Mouse (Mus musculus) frontal cortex, adult (tissue): ENCODE data around the gene Frmd4b.

ENCODE experiments used
- ATAC-seq: cut with Nextera tagmentation; 2 replicates; pipeline ENCODE4 v1.9.2; 2017; ENCODE audit warnings: mild to moderate bottlenecking, moderate library complexity, mixed read lengths; ENCODE audit not compliant: low TSS enrichment

Gene Frmd4b

GRCm38 (mm10) chr6:97579704-97580103 lies 37.6 kb downstream of the Frmd4b start:
- ATAC-seq: no peak

GRCm38 (mm10) chr6:97578210-97578609 lies 39.1 kb downstream of the Frmd4b start:
- ATAC-seq: peak; percentile 50

GRCm38 (mm10) chr6:97577349-97577748 lies 40.0 kb downstream of the Frmd4b start:
- ATAC-seq: no peak

GRCm38 (mm10) chr6:97576565-97577346 lies 40.6 kb downstream of the Frmd4b start:
- no peak for ATAC-seq

GRCm38 (mm10) chr6:97576096-97576495 lies 41.2 kb downstream of the Frmd4b start:
- ATAC-seq: no peak

- no peak for ATAC-seq
These were observed 42.4 kb downstream of the Frmd4b start for GRCm38 (mm10) chr6:97574973-97575372.

GRCm38 (mm10) chr6:97572226-97572625 lies 45.1 kb downstream of the Frmd4b start:
- ATAC-seq: no peak

- no peak; the same call in 1 of the 2 replicates for ATAC-seq
These were observed 48.8 kb downstream of the Frmd4b start for GRCm38 (mm10) chr6:97568538-97568937.

GRCm38 (mm10) chr6:97566746-97567145 lies 50.6 kb downstream of the Frmd4b start:
- ATAC-seq: no peak

- 0 out of 2 replicates have a peak, but pooled peaks have one; percentile 23 for ATAC-seq
These were observed 60.2 kb downstream of the Frmd4b start for GRCm38 (mm10) chr6:97557147-97557546.

GRCm38 (mm10) chr6:97555637-97556036 lies 61.7 kb downstream of the Frmd4b start:
- no peak for ATAC-seq

- no peak for ATAC-seq
These were observed 63.9 kb downstream of the Frmd4b start for GRCm38 (mm10) chr6:97553431-97553830.

GRCm38 (mm10) chr6:97552573-97552972 lies 64.8 kb downstream of the Frmd4b start:
- ATAC-seq: no peak

GRCm38 (mm10) chr6:97551884-97552283 lies 65.5 kb downstream of the Frmd4b start:
- no peak for ATAC-seq

- ATAC-seq: no peak
These were observed 66.2 kb downstream of the Frmd4b start for GRCm38 (mm10) chr6:97551161-97551560.

- no peak for ATAC-seq
These were observed 76.9 kb downstream of the Frmd4b start for GRCm38 (mm10) chr6:97540458-97540857.

GRCm38 (mm10) chr6:97535763-97536445 lies 81.4 kb downstream of the Frmd4b start:
- ATAC-seq: peak; percentile 65

GRCm38 (mm10) chr6:97531043-97531442 lies 86.3 kb downstream of the Frmd4b start:
- ATAC-seq: peak; percentile 68; the same call in 1 of the 2 replicates

GRCm38 (mm10) chr6:97528961-97529680 lies 88.2 kb downstream of the Frmd4b start:
- ATAC-seq: no peak

- ATAC-seq: peak; percentile 62
These were observed 91.2 kb downstream of the Frmd4b start for GRCm38 (mm10) chr6:97526092-97526491.

- peak; percentile 96 for ATAC-seq
These were observed 94.2 kb downstream of the Frmd4b start for GRCm38 (mm10) chr6:97523118-97523517.

GRCm38 (mm10) chr6:97521279-97522038 lies 95.9 kb downstream of the Frmd4b start:
- no peak for ATAC-seq
